Mouse (Mus musculus): ENCODE data around the gene Gm12845. TPM values are rescaled to one million over a fixed set of nuclear protein-coding genes. Genes with fewer than 3 reads are reported as not detected.
"Not testable (repeated sequence)": the region's sequence is repeated elsewhere in the genome, so short reads cannot be mapped to it uniquely, and the experiment has no call there.

The Gm12845 gene
- not detected for total RNA-seq (2018; cell fraction: chromatin; rRNA removed)
- total RNA-seq (2018; cell fraction: cytosol; rRNA removed): not detected
- total RNA-seq (2018; cell fraction: nucleus; rRNA removed): not detected
- polyA plus RNA-seq (2018): not detected in 3 replicates

DNA sequence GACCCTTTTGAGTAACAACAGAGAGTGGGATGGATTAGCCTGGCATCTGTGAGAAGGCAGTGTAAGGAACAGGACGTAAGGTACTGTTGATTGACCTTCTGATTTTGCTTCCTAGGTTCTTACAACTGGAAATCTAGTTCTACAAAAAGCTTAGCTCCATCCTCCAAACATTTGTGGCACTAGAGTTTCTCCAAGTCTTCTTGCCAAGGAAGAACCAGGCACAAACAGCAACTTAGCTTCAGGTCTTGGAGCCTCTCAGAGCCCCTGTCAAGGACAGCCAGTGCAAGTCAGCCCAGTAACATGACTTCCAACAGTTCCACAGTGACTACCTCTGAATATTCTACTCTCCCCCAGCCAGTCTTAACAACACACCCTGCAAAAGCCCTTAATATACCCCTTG is at the start of gene Gm12845:
Gene Gm12845, plus strand, starts transcription at position 301 of the 400 bp plus-strand sequence.
- no peaks in the 10 kb centered on the region for H3K79me2 ChIP-seq (ENCODE audit: inconsistent target)
- H3K36me3 ChIP-seq (ENCODE audit: inconsistent target): no peaks in the 10 kb centered on the region
- no peak within 1 kb of the TSS for H3K4me3 ChIP-seq (ENCODE audit: inconsistent target)
- 89% methylated on average over 1 of the region's 1 CpGs for WGBS (ENCODE audit: missing documents)
- H3K27ac ChIP-seq: no peak within 1 kb of the TSS

- H3K27ac ChIP-seq: no peak overlapping the region
- H3K79me2 ChIP-seq (ENCODE audit: inconsistent target): no peaks in the 10 kb centered on the region; the same call in 1 of the 2 replicates
- peaks cover 56% of the 10 kb centered on the region for H3K36me3 ChIP-seq (ENCODE audit: inconsistent target)
- no peak overlapping the region for H3K4me3 ChIP-seq (ENCODE audit: inconsistent target)
- WGBS (ENCODE audit: missing documents): 26% methylated on average over 3 of the region's 3 CpGs
These were observed 47.3 kb upstream of the Gm12845 start for GRCm38 (mm10) chr4:117676903-117677302.

DNA sequence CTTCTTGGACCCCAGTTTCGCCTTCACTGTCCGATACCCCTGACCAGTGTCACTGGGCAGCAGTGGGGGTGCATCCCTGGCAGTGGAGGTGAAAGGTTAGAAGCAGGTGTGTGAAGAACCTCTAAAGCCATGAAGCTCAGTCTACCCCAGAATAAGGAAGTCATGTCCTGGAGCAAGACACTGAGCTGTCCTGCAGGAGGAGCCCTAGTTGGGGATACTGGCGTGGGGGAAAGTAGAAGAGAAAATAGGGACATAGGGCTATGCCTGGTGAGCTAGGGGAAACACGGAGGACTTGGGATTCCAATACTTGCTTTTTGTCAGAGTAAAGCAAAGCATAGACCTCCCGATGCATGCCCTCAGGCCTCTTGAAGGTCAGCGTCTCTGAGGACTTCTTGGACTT is 43.2 kb upstream of the Gm12845 start:
- Histone ChIP-seq H3K79me2 (ENCODE audit: inconsistent target) (no peaks in the 10 kb centered on the region; the same call in 1 of the 2 replicates), H3K4me3 (ENCODE audit: inconsistent target) (peak overlapping the region; percentile 97), H3K27ac (no peak overlapping the region), H3K36me3 (ENCODE audit: inconsistent target) (peaks cover 33% of the 10 kb centered on the region)
- 78% methylated on average over 5 of the region's 6 CpGs for WGBS (ENCODE audit: missing documents)

DNA sequence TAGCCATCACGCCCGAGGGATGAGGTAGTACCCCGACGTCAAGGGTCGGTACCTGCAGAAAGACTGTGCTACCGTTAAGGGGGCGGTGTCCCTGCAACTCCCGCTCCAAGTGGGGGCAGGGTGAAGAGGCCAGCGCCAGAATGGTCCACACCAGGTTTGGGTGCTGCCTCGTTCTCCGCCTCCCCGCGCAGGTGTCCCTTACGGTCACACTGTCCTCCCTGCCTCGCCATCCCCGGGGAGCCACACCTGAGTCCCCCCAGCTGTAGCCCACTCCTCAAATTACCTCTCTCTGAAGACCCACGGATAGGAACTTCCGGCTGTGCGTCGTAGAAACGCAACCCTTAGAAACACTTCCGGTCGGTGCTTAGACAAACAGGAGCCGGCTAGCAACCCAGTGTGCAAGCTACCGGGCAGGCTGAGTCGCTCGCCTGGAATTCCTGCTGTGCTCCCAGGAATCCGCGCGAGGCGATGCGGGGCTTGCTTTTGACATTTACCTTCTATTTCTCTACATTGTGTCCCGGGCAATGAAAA is 42.2 kb upstream of the Gm12845 start, which contains the start of gene Dmap1:
Gene Dmap1, minus strand, starts transcription at position 343 of the 531 bp plus-strand sequence.
- H3K27ac ChIP-seq: peak within 1 kb of the TSS; percentile 31
- H3K36me3 ChIP-seq (ENCODE audit: inconsistent target): peaks cover 26% of the 10 kb centered on the region
- no peaks in the 10 kb centered on the region; the same call in 1 of the 2 replicates for H3K79me2 ChIP-seq (ENCODE audit: inconsistent target)
- WGBS (ENCODE audit: missing documents): 0% methylated on average over 33 of the region's 33 CpGs
- peak within 1 kb of the TSS; percentile 97 for H3K4me3 ChIP-seq (ENCODE audit: inconsistent target)

- H3K4me3 ChIP-seq (ENCODE audit: inconsistent target): peak overlapping the region; percentile 97
- no peaks in the 10 kb centered on the region; the same call in 1 of the 2 replicates for H3K79me2 ChIP-seq (ENCODE audit: inconsistent target)
- no peak overlapping the region for H3K27ac ChIP-seq
- H3K36me3 ChIP-seq (ENCODE audit: inconsistent target): peaks cover 22% of the 10 kb centered on the region
These were observed 41.7 kb upstream of the Gm12845 start for GRCm38 (mm10) chr4:117682463-117682862.

GRCm38 (mm10) chr4:117683048-117683768 is 41.0 kb upstream of the Gm12845 start:
- Histone ChIP-seq H3K36me3 (ENCODE audit: inconsistent target) (peaks cover 15% of the 10 kb centered on the region), H3K79me2 (ENCODE audit: inconsistent target) (no peaks in the 10 kb centered on the region; the same call in 1 of the 2 replicates), H3K27ac (no peak overlapping the region), H3K4me3 (ENCODE audit: inconsistent target) (no peak overlapping the region)
- WGBS (ENCODE audit: missing documents): 87% methylated on average over 5 of the region's 6 CpGs

GRCm38 (mm10) chr4:117686354-117686753 is 37.9 kb upstream of the Gm12845 start:
- no peak overlapping the region for H3K4me3 ChIP-seq (ENCODE audit: inconsistent target)
- no peaks in the 10 kb centered on the region for H3K36me3 ChIP-seq (ENCODE audit: inconsistent target)
- 88% methylated on average over 4 of the region's 4 CpGs for WGBS (ENCODE audit: missing documents)
- H3K79me2 ChIP-seq (ENCODE audit: inconsistent target): no peaks in the 10 kb centered on the region; the same call in 1 of the 2 replicates
- H3K27ac ChIP-seq: no peak overlapping the region

DNA sequence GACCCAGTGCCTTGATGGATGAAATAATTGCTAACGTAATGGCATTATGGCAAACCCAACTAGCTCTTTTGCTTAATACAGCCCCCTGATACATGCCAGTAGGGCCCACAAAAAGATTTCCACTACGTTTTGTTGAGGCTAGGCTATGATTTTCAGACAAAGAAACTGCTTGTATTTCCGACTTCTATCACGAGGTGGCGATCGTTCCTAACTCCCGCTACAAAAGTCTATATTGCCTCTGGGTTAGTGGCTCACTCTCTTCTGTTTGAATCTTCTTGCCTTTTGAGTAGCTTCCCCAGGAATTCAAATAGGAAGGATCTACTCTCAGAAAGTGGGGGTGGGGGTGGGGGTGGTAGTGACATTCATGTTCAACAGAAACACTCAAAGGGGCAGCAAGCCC is 18.9 kb upstream of the Gm12845 start:
- Histone ChIP-seq H3K36me3 (ENCODE audit: inconsistent target) (no peaks in the 10 kb centered on the region), H3K27ac (no peak overlapping the region), H3K79me2 (ENCODE audit: inconsistent target) (no peaks in the 10 kb centered on the region), H3K4me3 (ENCODE audit: inconsistent target) (no peak overlapping the region)
- WGBS (ENCODE audit: missing documents): 5% methylated on average over 7 of the region's 7 CpGs

DNA sequence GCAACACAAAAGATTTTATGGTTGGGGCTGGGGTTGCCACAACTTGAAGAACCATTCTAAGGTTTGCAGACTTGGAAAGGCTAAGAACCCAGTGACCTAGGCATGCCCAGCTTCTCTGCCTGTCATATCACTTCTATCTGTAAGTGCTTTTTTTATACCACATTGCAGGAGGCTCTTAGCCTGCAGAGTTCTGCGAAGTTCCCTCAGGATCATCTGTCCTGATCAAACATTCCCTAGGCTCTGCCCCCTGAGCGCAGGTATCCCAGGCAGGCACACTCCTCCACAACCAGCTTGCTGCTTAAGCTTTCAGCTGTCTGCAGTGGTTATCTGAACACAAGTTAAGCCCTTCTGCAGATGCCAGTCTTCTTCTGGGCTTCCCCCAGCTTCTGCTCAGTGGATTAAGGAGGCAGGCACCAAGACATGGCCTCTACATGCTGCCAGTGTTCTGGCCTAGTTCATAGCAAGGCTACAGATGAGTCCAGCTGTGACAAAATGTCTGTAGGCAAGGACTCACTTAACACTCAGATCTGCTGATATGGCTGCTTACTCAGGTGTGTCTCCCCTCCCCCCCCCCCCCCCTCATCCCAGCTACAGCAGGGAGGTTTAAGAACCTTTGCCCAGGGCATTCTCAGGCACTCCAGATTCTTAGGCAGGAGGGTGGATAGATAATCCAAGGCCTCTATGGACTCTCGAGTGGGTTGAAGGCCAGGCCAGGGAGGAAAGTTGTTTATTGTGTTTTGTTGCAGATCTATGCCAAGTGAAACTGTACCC is 15.2 kb upstream of the Gm12845 start:
- no peaks in the 10 kb centered on the region for H3K36me3 ChIP-seq (ENCODE audit: inconsistent target)
- H3K27ac ChIP-seq: no peak overlapping the region
- 90% methylated on average over 3 of the region's 3 CpGs for WGBS (ENCODE audit: missing documents)
- H3K79me2 ChIP-seq (ENCODE audit: inconsistent target): no peaks in the 10 kb centered on the region
- no peak overlapping the region for H3K4me3 ChIP-seq (ENCODE audit: inconsistent target)

- 75% methylated on average over 3 of the region's 3 CpGs for WGBS (ENCODE audit: missing documents)
- Histone ChIP-seq H3K27ac (no peak overlapping the region), H3K4me3 (ENCODE audit: inconsistent target) (no peak overlapping the region), H3K79me2 (ENCODE audit: inconsistent target) (no peaks in the 10 kb centered on the region), H3K36me3 (ENCODE audit: inconsistent target) (no peaks in the 10 kb centered on the region)
These were observed 11.9 kb upstream of the Gm12845 start for GRCm38 (mm10) chr4:117712314-117712713.

DNA sequence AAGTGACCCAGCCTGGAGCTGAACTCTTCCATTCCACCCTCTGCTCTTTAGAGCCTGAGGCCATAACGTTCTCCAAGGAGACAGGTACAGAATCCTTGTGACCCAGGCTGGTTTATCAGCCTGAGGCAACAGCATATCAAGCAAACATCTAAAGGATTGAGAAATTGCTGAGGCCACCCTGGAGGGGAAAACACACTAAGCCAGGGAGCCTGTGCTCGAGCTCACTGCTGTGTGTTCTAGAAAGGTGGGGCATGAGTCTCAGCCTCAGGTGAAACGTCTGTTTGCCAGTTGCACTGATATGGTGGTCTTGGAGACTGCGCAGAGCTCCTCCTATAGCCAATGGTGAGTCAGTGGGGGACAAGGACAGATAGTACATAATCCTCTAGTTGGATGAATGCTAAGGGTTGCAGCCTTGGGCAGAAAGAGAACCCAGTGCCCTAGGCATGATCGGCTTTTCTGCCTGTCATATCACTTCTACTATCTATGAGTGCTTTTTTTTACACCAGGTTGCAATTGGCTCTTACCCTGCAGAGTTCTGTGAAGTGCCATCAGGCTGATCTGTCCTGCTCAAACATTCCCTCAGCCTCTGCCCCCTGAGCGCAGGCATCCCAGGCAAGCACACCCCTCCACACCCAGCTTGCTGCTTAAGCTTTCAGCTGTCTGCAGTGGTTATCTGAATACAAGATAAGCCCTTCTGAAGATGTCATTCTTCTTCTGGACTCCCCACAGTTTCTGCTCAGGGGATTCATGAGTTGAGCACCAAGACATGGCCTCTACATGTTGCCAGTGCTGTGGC is 10.7 kb upstream of the Gm12845 start:
- H3K27ac ChIP-seq: no peak overlapping the region
- no peak overlapping the region for H3K4me3 ChIP-seq (ENCODE audit: inconsistent target)
- no peaks in the 10 kb centered on the region for H3K79me2 ChIP-seq (ENCODE audit: inconsistent target)
- 83% methylated on average over 6 of the region's 6 CpGs for WGBS (ENCODE audit: missing documents)
- H3K36me3 ChIP-seq (ENCODE audit: inconsistent target): no peaks in the 10 kb centered on the region

DNA sequence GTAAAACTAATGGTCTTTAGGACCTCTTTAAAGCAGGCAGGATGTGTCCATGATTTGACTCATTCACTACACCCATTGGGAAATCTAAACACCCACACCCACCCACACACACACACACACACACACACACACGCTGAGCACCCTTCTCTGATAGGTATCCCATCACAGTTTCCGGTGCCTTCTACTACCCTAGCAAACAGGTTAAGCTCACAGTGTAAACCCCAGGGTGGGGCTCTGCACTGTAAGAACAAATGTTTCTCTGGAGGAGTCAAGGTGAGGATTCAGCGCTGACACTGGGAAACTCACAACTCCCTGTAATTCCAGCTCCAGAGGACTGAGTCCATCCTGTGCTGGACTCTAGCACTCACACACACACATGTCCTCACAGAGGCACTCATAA is 7.7 kb downstream of the Gm12845 start:
- Histone ChIP-seq H3K4me3 (ENCODE audit: inconsistent target) (no peak overlapping the region), H3K79me2 (ENCODE audit: inconsistent target) (no peaks in the 10 kb centered on the region), H3K27ac (no peak overlapping the region), H3K36me3 (ENCODE audit: inconsistent target) (no peaks in the 10 kb centered on the region)
- 88% methylated on average over 3 of the region's 3 CpGs for whole genome bisulfite sequencing (ENCODE audit: missing documents)

GRCm38 (mm10) chr4:117737559-117737958 is 13.3 kb downstream of the Gm12845 start:
- H3K27ac ChIP-seq: no peak overlapping the region
- 82% methylated on average over 6 of the region's 8 CpGs for WGBS (ENCODE audit: missing documents)
- no peaks in the 10 kb centered on the region for H3K79me2 ChIP-seq (ENCODE audit: inconsistent target)
- H3K36me3 ChIP-seq (ENCODE audit: inconsistent target): no peaks in the 10 kb centered on the region
- H3K4me3 ChIP-seq (ENCODE audit: inconsistent target): no peak overlapping the region

DNA sequence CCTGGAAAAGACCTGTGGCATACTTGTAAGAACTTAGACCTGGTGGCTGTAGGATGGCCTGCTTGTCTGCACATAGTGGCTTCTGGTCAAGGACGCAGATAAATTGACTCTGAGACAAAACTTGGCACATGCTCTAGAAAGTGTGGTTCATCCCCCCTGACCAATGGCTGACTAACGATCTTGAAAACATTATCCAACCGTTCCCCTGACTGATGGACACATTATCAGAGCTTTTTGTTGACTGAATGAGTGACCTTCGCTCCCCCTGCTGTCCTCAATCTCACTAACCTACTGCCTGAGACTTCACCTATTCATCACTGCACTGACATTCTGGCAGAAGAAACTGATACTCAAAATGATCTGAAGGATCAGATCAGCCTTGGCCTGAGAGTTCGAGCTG is 28.3 kb downstream of the Gm12845 start:
- not testable (repeated sequence) for H3K4me3 ChIP-seq (ENCODE audit: inconsistent target); H3K79me2 ChIP-seq (ENCODE audit: inconsistent target); H3K27ac ChIP-seq; H3K36me3 ChIP-seq (ENCODE audit: inconsistent target)
- 86% methylated on average over 5 of the region's 5 CpGs for WGBS (ENCODE audit: missing documents)

Data from macrophage (primary cell).